In genomic region chr5:149331407-149332143, GRCm38 (mm10) we compare ENCODE assay signal across 11 mouse cellular contexts.
A peak's percentile ranks its signal among the peaks of the same experiment; 100 is the strongest.
DNase-seq lines count a peak whose midpoint lies in the region; ATAC-seq and TF ChIP-seq lines count a peak whose summit lies in the region.
"Had no signal": no experiment of that assay in that cellular context is flagged by ENCODE, and none has a peak within 500 bp of the region (broad histone marks: within the 10 kb centered on the region; RNA-seq: fewer than 3 reads in every experiment).

No protein-coding gene starts in this region.

- peak overlapping the region; percentile 67; the same call in 1 of the 2 replicates for H3K27ac ChIP-seq in heart, embryonic 11.5 days (ENCODE audit: low read depth, low read length)
- H3K27ac ChIP-seq in stomach, embryonic 14.5 days (ENCODE audit: low read length) = peak overlapping the region; percentile 33; the same call in 1 of the 2 replicates
- H3K27ac ChIP-seq in stomach, postnatal 0 days (replicated peaks) = no peak overlapping the region
- H3K27ac ChIP-seq: hindbrain, embryonic 13.5 days had no signal

- H3K27me3 ChIP-seq in heart, embryonic 11.5 days (ENCODE audit: control insufficient read depth, insufficient read depth, low read length) = 0 out of 2 replicates have a peak, but pooled peaks cover 3% of the 10 kb centered on the region
- no peaks in the 10 kb centered on the region for H3K27me3 ChIP-seq in stomach, embryonic 14.5 days (ENCODE audit: control insufficient read depth, insufficient read depth, low read length)
- no peaks in the 10 kb centered on the region for H3K27me3 ChIP-seq in stomach, postnatal 0 days (ENCODE audit: control insufficient read depth, insufficient read depth, low read length)

- no peak for DNase-seq in heart, postnatal 4 days
- DNase-seq in stomach, postnatal 0 days (ENCODE audit: low spot score) = no peak
- DNase-seq in kidney, postnatal 14 days = peak; percentile 53
- no peak for DNase-seq in thymus, adult 18-20 months
- DNase-seq in urinary bladder, postnatal 14 days (ENCODE audit: low spot score) = no peak
- DNase-seq in MN1 (ENCODE audit: low spot score) = no peak
- DNase-seq: thymus, postnatal 36 days had no signal

- no peaks in the 10 kb centered on the region for H3K36me3 ChIP-seq in heart, embryonic 11.5 days (ENCODE audit: control insufficient read depth, insufficient read depth, low read length)
- H3K36me3 ChIP-seq in stomach, embryonic 14.5 days (ENCODE audit: control insufficient read depth, insufficient read depth, low read length) = no peaks in the 10 kb centered on the region
- no peaks in the 10 kb centered on the region for H3K36me3 ChIP-seq in stomach, postnatal 0 days (ENCODE audit: control insufficient read depth, insufficient read depth, low read length)
- H3K36me3 ChIP-seq: hindbrain, embryonic 13.5 days had no signal

- H3K4me1 ChIP-seq in heart, embryonic 11.5 days (ENCODE audit: control insufficient read depth, insufficient read depth, low read length) = peaks cover 2% of the 10 kb centered on the region; the same call in 1 of the 2 replicates
- H3K4me1 ChIP-seq in stomach, embryonic 14.5 days (ENCODE audit: control insufficient read depth, insufficient read depth, low read length) = peaks cover 19% of the 10 kb centered on the region
- H3K4me1 ChIP-seq in stomach, postnatal 0 days (replicated peaks; ENCODE audit: control insufficient read depth, insufficient read depth) = 0 out of 2 replicates have a peak, but pooled peaks cover 2% of the 10 kb centered on the region

- no peak overlapping the region for H3K9ac ChIP-seq in heart, embryonic 11.5 days (ENCODE audit: low read depth, low read length)
- no peak overlapping the region for H3K9ac ChIP-seq in stomach, embryonic 14.5 days (replicated peaks; ENCODE audit: low read depth, low read length)
- H3K9ac ChIP-seq in stomach, postnatal 0 days (ENCODE audit: low read length) = no peak overlapping the region
- H3K9ac ChIP-seq: hindbrain, embryonic 13.5 days had no signal

- ATAC-seq in heart, embryonic 11.5 days (replicated peaks; ENCODE audit: insufficient number of reproducible peaks, low FRiP score, low TSS enrichment) = no peak
- no peak for ATAC-seq in stomach, embryonic 14.5 days (ENCODE audit: insufficient number of reproducible peaks, insufficient read depth, low FRiP score, low read depth)
- no peak for ATAC-seq in stomach, postnatal 0 days (ENCODE audit: low FRiP score, low TSS enrichment)
- ATAC-seq: lung, postnatal 0 days had no signal

- H3K4me3 ChIP-seq in heart, embryonic 11.5 days (ENCODE audit: low read depth, low read length) = no peak overlapping the region
- H3K4me3 ChIP-seq in stomach, embryonic 14.5 days (ENCODE audit: low read depth, low read length) = no peak overlapping the region
- no peak overlapping the region for H3K4me3 ChIP-seq in stomach, postnatal 0 days (ENCODE audit: low read depth, low read length)
- H3K4me3 ChIP-seq: hindbrain, embryonic 13.5 days had no signal

- H3K4me2 ChIP-seq in heart, embryonic 11.5 days = no peak overlapping the region
- H3K4me2 ChIP-seq in stomach, embryonic 14.5 days (replicated peaks; ENCODE audit: low read depth, low read length) = no peak overlapping the region
- H3K4me2 ChIP-seq in stomach, postnatal 0 days (replicated peaks; ENCODE audit: low read depth) = no peak overlapping the region
- H3K4me2 ChIP-seq: hindbrain, embryonic 13.5 days had no signal

- no peak for TF ChIP-seq EP300 in stomach, postnatal 0 days (optimal IDR thresholded peaks at IDR 0.05)

- 47% methylated on average over 10 of the region's 10 CpGs for WGBS in heart, embryonic 11.5 days (ENCODE audit: insufficient replicate concordance)
- 38% methylated on average over 10 of the region's 10 CpGs for WGBS in stomach, embryonic 14.5 days
- 49% methylated on average over 10 of the region's 10 CpGs for WGBS in stomach, postnatal 0 days

- no peak for TF ChIP-seq CTCF in stomach, postnatal 0 days (IDR thresholded peaks at IDR 0.05; ENCODE audit: low read depth)

- no peaks in the 10 kb centered on the region for H3K9me3 ChIP-seq in heart, embryonic 11.5 days (replicated peaks; ENCODE audit: control insufficient read depth, low read length)
- no peaks in the 10 kb centered on the region for H3K9me3 ChIP-seq in stomach, embryonic 14.5 days (ENCODE audit: control insufficient read depth, low read depth, low read length)
- H3K9me3 ChIP-seq in stomach, postnatal 0 days (ENCODE audit: control insufficient read depth, low read length) = no peaks in the 10 kb centered on the region
- H3K9me3 ChIP-seq: hindbrain, embryonic 13.5 days had no signal
